Mouse (Mus musculus): Measurements from ENCODE around the gene Col27a1. TPM values are rescaled to one million over a fixed set of nuclear protein-coding genes. Genes with fewer than 3 reads are reported as not detected.

The Col27a1 gene
- polyA plus RNA-seq, 1 experiment from 2014 or later, result 1.5 TPM

DNA sequence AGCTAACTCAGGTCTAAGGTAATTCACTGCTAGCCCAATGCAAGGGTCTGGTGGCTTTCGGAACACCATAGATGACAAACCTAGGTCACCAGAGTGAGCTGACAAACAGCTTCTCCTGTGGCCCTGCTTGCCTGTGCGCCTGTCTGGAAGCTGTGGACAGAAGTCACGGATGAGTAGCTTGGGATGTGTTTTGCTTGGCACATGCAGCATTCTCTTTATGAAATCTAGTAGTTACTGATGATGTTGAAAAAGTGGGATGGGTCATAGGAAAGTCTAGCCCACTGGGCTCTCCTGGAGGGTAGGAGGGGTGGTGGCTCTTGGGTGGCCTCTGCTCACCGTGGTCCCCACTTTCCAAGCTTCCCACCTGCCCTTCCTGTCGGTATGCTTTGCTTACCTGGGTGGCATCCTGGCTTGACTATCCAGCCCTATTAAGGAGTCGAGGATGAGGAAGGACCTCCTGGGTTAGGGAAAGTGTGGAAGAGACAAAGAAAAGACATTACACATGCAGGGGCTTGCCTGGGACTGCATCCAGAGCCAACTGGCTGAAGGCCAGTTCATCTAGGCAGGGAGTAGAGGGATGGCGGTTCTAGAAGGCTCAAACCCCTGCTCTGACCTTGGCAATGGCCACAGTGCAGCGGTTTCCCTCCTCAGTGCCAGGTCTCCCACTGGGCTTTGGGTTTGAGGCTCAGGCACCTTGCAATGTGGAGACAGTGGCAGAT, 12.5 kb downstream of the Col27a1 start:
- H3K27ac ChIP-seq, result no peak overlapping the region
- no peak overlapping the region for H3K9ac ChIP-seq
- H3K4me2 ChIP-seq, result no peak overlapping the region
- H3K4me3 ChIP-seq (replicated peaks), result no peak overlapping the region
- H3K9me3 ChIP-seq (replicated peaks), result no peaks in the 10 kb centered on the region
- H3K27me3 ChIP-seq, result no peaks in the 10 kb centered on the region
- no peak for DNase-seq
- no peak for ATAC-seq (ENCODE audit: low read depth)
- H3K4me1 ChIP-seq (replicated peaks), result peaks cover 5% of the 10 kb centered on the region; the same call in 1 of the 2 replicates
- WGBS (ENCODE audit: insufficient replicate concordance), result 59% methylated on average over 8 of the region's 8 CpGs
- H3K36me3 ChIP-seq, result peaks cover 6% of the 10 kb centered on the region; the same call in 1 of the 2 replicates

DNA sequence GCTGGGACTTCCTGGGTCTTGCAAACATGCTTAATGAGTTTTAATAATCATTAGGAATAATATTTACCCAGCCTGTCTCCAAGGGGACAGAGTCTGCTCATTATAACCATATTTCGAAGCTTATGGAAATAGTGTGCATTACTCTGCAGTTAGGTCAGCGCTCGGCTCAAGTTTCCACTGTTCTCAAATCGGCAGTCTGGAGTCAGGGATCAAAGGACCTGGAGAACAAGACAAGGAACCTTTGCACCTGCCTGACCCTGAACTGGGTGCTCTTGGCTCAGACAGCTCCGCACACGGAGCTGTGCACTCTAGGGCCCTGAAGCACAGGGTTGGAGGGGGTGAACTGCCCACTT, 13.1 kb downstream of the Col27a1 start:
- no peak overlapping the region for H3K27ac ChIP-seq

DNA sequence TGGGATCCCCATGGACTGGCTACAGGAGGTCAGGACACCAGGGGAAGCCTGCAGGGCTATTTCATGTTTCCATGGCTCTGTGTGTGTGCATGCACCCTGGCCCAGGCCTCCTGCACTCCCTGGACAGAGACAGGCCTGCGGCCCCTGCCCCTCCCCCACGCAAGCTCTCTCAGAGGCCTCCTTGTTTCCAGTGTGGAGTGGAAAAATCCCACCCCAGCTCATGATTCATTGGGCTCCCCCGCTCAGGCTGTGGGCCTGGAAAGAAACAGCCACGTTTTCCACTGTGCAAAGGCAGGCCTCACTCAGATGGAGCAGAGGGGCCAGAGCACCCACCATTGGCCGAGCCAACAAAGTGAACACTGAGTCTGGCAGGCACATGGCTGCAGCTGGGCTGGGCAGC, 15.1 kb downstream of the Col27a1 start:
- WGBS (ENCODE audit: insufficient replicate concordance), result 56% methylated on average over 5 of the region's 5 CpGs
- no peak for DNase-seq
- Histone ChIP-seq H3K27me3 (no peaks in the 10 kb centered on the region), H3K9ac (no peak overlapping the region), H3K9me3 (replicated peaks) (no peaks in the 10 kb centered on the region), H3K27ac (no peak overlapping the region), H3K36me3 (peaks cover 6% of the 10 kb centered on the region; the same call in 1 of the 2 replicates), H3K4me1 (replicated peaks) (peaks cover 6% of the 10 kb centered on the region; the same call in 1 of the 2 replicates), H3K4me2 (no peak overlapping the region), H3K4me3 (replicated peaks) (no peak overlapping the region)
- no peak for ATAC-seq (ENCODE audit: low read depth)

More for the DNA sequence above, 13.1 kb downstream of the Col27a1 start:
- Histone ChIP-seq H3K9ac (no peak overlapping the region), H3K4me1 (replicated peaks) (peaks cover 5% of the 10 kb centered on the region; the same call in 1 of the 2 replicates), H3K9me3 (replicated peaks) (no peaks in the 10 kb centered on the region), H3K27me3 (no peaks in the 10 kb centered on the region), H3K4me2 (no peak overlapping the region), H3K36me3 (peaks cover 6% of the 10 kb centered on the region; the same call in 1 of the 2 replicates), H3K4me3 (replicated peaks) (no peak overlapping the region)
- WGBS (ENCODE audit: insufficient replicate concordance), result 66% methylated on average over 6 of the region's 6 CpGs
- ATAC-seq (ENCODE audit: low read depth) (no peak), DNase-seq (no peak)

DNA sequence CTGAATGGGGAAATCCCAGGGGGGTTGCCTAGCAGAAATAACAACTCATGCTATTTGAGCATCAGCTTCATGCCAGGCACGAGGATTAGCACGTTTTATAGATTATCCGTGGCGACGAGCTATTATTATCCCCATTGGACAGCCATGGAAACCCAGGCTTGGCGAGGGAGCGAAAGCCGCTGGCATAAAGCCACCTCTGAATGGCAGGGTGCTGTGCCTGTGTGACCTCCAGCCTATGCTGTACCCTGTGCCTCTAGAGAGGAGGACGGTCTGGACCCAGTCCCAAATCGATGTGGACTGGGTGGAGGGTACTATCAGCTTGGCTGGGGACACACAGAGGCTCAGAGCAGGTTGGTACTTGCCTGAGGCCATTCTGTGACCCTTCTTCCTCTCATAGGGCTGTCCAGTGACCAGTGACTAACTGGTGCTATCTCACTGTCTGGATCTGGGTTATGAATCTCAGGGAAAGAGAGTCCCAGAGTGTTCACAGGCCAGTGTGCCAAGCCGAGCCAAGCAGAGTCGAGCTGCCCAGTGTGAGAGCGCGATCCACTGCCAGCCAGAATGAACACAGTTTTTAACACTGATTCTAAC, 16.3 kb downstream of the Col27a1 start:
- Histone ChIP-seq H3K4me1 (replicated peaks) (peaks cover 17% of the 10 kb centered on the region), H3K4me2 (no peak overlapping the region), H3K9me3 (replicated peaks) (no peaks in the 10 kb centered on the region), H3K4me3 (replicated peaks) (no peak overlapping the region), H3K27ac (no peak overlapping the region), H3K36me3 (no peaks in the 10 kb centered on the region; the same call in 1 of the 2 replicates), H3K9ac (no peak overlapping the region), H3K27me3 (no peaks in the 10 kb centered on the region)
- DNase-seq (no peak), ATAC-seq (ENCODE audit: low read depth) (no peak)
- WGBS (ENCODE audit: insufficient replicate concordance), result 78% methylated on average over 14 of the region's 14 CpGs

DNA sequence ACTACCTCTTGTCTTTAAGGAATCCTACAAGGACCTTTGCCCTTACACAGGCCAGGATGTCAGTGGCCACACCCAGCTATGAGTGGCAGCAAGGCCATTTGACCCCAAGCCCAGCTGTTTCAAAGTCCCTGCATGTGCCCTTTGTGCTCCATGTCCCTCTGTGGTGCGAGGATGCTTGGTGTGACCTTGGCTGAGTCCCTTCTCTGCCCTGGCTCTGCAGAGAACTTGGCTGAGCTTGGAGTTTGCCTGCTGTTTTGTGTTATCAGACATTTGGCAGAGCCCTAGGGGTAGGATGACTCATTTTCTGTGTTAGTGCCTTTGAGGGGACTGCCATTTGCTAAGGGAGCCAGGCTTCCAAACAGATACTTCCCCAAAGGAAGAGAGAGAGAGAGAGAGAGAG, 17.3 kb downstream of the Col27a1 start:
- Histone ChIP-seq H3K27ac (no peak overlapping the region), H3K27me3 (no peaks in the 10 kb centered on the region), H3K4me3 (replicated peaks) (no peak overlapping the region), H3K4me2 (no peak overlapping the region), H3K9ac (no peak overlapping the region), H3K9me3 (replicated peaks) (no peaks in the 10 kb centered on the region), H3K36me3 (no peaks in the 10 kb centered on the region), H3K4me1 (replicated peaks) (peaks cover 25% of the 10 kb centered on the region)
- DNase-seq, result no peak
- WGBS (ENCODE audit: insufficient replicate concordance), result 48% methylated on average over 1 of the region's 1 CpGs
- ATAC-seq (ENCODE audit: low read depth), result no peak

DNA sequence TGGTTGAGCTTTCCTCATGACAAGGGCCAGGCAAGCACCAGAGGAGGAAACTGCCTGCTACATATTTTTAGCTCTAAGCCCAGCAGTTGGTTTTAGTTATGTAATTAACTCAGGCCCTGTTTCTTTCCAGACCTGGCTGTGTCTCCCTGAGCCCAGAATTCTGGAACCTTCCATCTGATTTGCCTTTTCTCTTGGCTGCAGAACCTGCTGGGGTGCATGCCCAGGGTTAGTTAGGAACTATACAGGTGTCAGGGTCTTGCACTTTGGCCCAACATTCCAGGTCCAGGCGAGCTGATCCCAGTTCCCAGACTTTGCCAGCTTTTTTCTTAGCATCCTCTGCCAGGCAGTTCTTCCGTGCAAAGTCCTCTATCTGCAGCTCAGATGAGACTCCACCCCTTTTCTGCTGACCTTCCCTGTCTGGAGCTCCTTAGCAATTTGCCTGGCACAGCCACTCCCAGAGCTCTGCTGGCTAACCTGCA, 18.8 kb downstream of the Col27a1 start:
- WGBS (ENCODE audit: insufficient replicate concordance), result 27% methylated on average over 2 of the region's 2 CpGs
- DNase-seq, result no peak
- no peak overlapping the region for H3K4me2 ChIP-seq

DNA sequence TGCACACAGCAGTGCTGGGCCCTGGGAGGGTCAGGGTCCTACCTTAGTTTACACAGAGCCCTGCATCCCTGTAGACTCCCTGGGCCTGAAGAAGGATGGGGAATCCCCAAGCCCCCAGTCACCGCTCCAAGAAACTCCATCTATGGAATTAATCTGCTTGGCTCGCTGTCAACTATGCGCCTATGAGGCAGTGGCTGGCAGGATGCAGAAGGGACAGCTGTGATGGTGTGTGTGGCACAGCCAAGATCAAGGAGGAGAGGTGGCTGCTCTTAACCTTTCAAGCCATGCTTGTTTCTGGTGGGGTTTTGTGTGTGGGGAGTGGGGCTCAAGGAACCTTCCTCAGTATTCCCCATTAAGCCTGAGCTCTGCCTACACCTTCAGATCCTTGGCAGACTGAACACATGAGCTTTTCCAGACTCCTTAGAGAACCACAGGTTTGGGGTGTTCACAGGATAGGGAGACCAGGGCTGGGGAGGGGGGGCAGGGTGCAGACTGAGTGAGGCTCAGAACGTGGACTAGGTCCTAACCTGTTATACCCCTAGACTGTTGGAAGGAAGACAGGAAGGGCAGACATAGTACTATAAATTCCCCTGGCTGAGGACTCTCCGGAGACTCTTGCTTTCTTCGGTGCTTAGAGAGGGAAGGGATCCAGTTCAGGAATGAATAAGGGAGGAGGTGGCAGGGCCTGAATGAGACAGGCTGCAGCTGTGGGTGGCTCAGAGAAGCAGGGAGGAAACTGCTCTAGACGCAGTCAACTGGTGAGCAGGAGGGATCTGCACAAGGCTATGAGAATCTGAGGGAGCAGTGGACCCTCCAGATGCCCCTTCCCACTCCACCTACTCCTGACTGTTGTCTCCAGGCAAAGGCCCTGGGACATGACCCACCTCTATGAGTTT, 20.0 kb downstream of the Col27a1 start:
- WGBS (ENCODE audit: insufficient replicate concordance), result 65% methylated on average over 7 of the region's 7 CpGs

More for the DNA sequence above, 18.8 kb downstream of the Col27a1 start:
- Histone ChIP-seq H3K4me3 (replicated peaks) (no peak overlapping the region), H3K27ac (no peak overlapping the region), H3K9me3 (replicated peaks) (no peaks in the 10 kb centered on the region), H3K27me3 (no peaks in the 10 kb centered on the region), H3K36me3 (no peaks in the 10 kb centered on the region), H3K9ac (no peak overlapping the region), H3K4me1 (replicated peaks) (peaks cover 28% of the 10 kb centered on the region)
- no peak for ATAC-seq (ENCODE audit: low read depth)

DNA sequence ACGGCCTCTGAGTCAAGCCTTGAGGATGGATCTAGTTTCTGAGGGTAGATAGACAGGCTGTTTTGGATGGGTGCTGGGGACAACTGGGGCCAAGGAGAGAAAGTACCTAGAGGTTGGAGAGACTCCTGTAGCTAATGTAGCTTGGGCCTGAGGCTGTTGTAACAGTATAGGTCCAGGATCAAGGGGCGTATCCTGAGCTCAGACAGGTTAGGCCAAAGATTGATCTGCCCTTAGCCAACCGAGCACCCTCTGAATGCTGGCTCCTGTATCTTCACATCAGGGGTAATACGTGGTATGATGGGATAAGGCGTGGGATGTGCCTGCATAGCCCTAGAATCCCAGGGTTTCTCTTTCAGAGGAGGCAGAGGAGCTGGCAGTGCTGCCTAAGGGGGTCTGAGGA, 21.0 kb downstream of the Col27a1 start:
- Histone ChIP-seq H3K4me2 (no peak overlapping the region), H3K4me3 (replicated peaks) (no peak overlapping the region), H3K9ac (no peak overlapping the region), H3K27ac (no peak overlapping the region), H3K36me3 (no peaks in the 10 kb centered on the region), H3K27me3 (no peaks in the 10 kb centered on the region), H3K4me1 (replicated peaks) (peaks cover 33% of the 10 kb centered on the region), H3K9me3 (replicated peaks) (no peaks in the 10 kb centered on the region)
- WGBS (ENCODE audit: insufficient replicate concordance), result 66% methylated on average over 5 of the region's 5 CpGs
- DNase-seq (no peak), ATAC-seq (ENCODE audit: low read depth) (no peak)

More for the DNA sequence above, 20.0 kb downstream of the Col27a1 start:
- DNase-seq (no peak), ATAC-seq (ENCODE audit: low read depth) (no peak)
- H3K27ac ChIP-seq, result no peak overlapping the region
- no peak overlapping the region for H3K4me2 ChIP-seq
- H3K27me3 ChIP-seq, result no peaks in the 10 kb centered on the region
- H3K4me1 ChIP-seq (replicated peaks), result peaks cover 33% of the 10 kb centered on the region
- no peak overlapping the region for H3K9ac ChIP-seq
- no peaks in the 10 kb centered on the region for H3K9me3 ChIP-seq (replicated peaks)
- no peak overlapping the region for H3K4me3 ChIP-seq (replicated peaks)
- no peaks in the 10 kb centered on the region for H3K36me3 ChIP-seq

DNA sequence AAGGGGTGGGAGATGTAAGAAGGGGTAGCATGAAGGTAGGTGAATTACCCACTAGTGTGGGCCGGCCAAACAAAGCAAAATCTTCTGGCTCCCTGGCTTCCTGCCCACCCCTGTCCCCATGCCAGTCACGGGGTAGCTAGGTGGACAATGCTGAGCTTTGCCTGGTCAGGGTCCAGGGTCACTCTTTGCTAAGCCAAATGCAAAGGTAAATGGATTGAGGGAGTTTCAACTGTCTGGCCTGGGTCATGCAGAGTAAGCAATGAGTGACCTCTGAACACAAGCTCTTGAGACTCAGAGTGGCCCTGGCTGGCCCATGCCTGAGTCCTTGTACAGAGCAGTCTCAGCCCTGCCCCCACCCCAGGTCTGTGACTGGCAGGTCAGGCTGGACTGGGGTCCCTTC, 22.4 kb downstream of the Col27a1 start:
- ATAC-seq (ENCODE audit: low read depth) (peak; percentile 79), DNase-seq (no peak)
- 38% methylated on average over 2 of the region's 2 CpGs for WGBS (ENCODE audit: insufficient replicate concordance)
- H3K4me1 ChIP-seq (replicated peaks), result peaks cover 29% of the 10 kb centered on the region
- no peaks in the 10 kb centered on the region for H3K9me3 ChIP-seq (replicated peaks)
- H3K4me3 ChIP-seq (replicated peaks), result no peak overlapping the region
- H3K27ac ChIP-seq, result peak overlapping the region; percentile 83
- no peaks in the 10 kb centered on the region; the same call in 1 of the 2 replicates for H3K36me3 ChIP-seq
- H3K27me3 ChIP-seq, result no peaks in the 10 kb centered on the region
- no peak overlapping the region for H3K9ac ChIP-seq
- H3K4me2 ChIP-seq, result no peak overlapping the region

DNA sequence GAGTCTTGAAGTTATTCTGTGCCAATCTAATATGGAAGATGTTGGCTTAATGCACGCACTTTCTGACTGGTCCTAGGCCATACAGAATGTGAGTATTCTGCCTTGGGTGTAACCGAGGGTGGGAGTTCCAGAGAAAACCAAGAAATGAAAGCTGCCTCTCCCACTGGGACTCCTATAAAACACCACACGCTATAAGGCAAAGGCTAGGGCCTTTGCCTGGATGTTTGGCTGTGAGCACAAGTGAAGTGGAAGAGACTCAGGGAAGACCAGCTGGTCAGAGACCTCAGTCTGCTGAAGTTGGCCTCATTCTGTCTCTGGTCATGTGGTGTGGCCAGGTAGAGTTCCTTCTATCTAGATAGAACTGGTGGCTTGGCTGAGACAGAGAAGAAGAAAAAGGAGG, 23.4 kb downstream of the Col27a1 start:
- 59% methylated on average over 3 of the region's 3 CpGs for WGBS (ENCODE audit: insufficient replicate concordance)
- no peak overlapping the region for H3K27ac ChIP-seq
- no peak for DNase-seq
- no peak overlapping the region for H3K4me2 ChIP-seq
- H3K36me3 ChIP-seq, result no peaks in the 10 kb centered on the region; the same call in 1 of the 2 replicates
- no peaks in the 10 kb centered on the region for H3K27me3 ChIP-seq
- H3K9ac ChIP-seq, result no peak overlapping the region
- no peaks in the 10 kb centered on the region for H3K9me3 ChIP-seq (replicated peaks)
- ATAC-seq (ENCODE audit: low read depth), result no peak
- H3K4me1 ChIP-seq (replicated peaks), result peaks cover 28% of the 10 kb centered on the region
- H3K4me3 ChIP-seq (replicated peaks), result no peak overlapping the region

DNA sequence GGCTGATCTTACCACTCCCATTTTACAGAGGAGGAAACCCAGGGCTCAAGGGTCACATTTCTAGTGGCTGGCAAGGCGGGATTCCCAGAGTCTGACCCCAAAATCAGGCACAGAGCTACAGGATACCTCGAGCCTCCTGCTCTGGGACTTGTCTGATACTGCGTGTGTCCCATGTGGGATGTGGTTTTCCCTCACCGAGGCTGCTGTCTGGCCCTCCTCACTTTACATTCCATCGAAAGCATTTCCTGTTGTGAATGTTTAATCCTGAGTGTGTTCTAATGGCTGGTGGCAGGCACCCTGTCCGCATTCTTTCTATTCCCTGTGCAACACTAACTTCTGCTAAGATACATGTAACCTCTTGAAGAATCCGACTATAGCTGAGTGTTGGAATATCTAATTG, 24.3 kb downstream of the Col27a1 start:
- ATAC-seq (ENCODE audit: low read depth) (no peak), DNase-seq (no peak)
- Histone ChIP-seq H3K9me3 (replicated peaks) (no peaks in the 10 kb centered on the region), H3K4me1 (replicated peaks) (peaks cover 28% of the 10 kb centered on the region), H3K36me3 (no peaks in the 10 kb centered on the region; the same call in 1 of the 2 replicates), H3K9ac (no peak overlapping the region), H3K27ac (no peak overlapping the region), H3K4me2 (no peak overlapping the region), H3K27me3 (no peaks in the 10 kb centered on the region), H3K4me3 (replicated peaks) (no peak overlapping the region)
- whole genome bisulfite sequencing (ENCODE audit: insufficient replicate concordance), result 25% methylated on average over 7 of the region's 7 CpGs

Data from liver, embryonic 13.5 days (tissue).